Mouse (Mus musculus) ovary, adult 18-20 months (tissue): ENCODE results near the gene Flt3l.
"Not testable (repeated sequence)": the region's sequence is repeated elsewhere in the genome, so short reads cannot be mapped to it uniquely, and the experiment has no call there.

Experiments used
- DNase-seq: peaks from one replicate; pipeline ENCODE4 v3.0.0; 2022; ENCODE audit warnings: low spot score, mixed read lengths

Gene Flt3l

DNA sequence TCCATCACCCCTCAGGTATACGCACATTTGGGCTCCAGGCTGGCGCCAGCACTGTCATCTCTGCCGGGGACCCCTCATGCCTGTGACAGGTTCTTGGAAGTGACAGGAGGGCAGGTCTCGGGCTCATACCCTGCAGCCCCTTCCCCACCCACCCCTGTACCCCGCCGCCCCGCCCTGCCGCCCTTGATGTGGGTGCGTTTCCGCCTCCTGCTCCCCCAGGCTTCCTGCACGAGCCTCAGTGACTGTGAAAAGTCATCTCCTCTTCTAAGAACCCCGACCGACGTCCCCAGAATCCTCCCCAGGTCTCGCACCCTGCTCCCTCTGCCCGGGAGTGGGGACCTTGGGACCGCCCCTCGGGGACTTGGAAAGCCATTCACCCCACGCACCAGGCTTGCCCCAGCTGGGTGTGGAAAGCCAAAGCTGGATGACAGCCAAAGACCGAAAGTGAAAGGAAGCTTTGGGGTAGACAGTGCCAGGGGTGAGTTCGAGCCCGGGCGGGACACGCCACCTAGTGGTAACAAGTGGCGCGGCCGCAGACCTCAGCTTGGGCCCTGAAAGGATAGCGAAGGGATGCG is at the start of gene Flt3l, which contains the start of gene Gm45713:
Gene Flt3l (minus strand): TSS at position 440 of the 575 bp plus-strand sequence.
Gene Gm45713 (minus strand): TSS at position 239 of the 575 bp plus-strand sequence.
- peak; percentile 84 for DNase-seq

- no peak for DNase-seq
Measured at GRCm38 (mm10) chr7:45185921-45186320, 49.7 kb upstream of the Flt3l start.

GRCm38 (mm10) chr7:45183672-45184071 is 47.4 kb upstream of the Flt3l start:
- no peak for DNase-seq

DNA sequence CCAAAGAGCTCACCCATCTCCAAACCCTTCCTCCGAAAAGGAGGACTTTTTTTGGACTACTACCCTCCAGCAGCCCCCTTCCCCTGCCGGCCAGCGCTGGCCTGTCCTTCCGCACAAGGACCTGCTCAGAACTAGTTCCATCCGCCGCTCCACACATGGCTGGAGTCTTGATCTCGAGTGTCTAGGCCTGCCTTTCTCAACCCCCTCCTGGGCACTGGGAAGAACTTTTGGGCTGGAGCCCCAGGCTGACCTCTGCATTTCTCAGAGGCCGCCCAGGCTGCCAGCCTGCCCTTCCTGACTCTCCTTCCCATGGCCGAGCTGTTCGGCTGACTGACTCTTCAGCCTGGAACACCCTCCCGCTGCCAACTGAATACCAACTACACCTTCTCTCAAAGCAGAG is 46.4 kb upstream of the Flt3l start:
- no peak for DNase-seq

GRCm38 (mm10) chr7:45182199-45182601 is 46.0 kb upstream of the Flt3l start:
- DNase-seq, result peak; percentile 82

DNA sequence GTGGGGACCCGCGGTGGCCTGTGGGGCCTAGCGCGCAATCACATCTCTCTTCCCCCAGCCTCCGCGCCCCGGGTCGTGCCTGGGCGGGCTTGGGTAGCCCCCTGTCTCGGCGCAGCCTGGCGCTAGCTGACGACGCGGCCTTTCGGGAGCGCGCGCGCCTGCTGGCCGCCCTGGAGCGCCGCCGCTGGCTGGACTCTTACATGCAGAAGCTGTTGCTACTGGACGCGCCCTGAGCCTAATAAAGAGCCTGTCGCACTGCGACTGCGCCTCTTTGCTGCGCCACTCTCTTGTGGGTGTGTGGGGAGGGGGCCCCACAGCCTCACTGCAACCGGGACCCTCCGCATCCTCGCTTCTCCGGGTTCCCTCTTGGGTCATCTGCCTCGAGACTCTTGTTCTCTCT is 45.3 kb upstream of the Flt3l start:
- no peak for DNase-seq

DNA sequence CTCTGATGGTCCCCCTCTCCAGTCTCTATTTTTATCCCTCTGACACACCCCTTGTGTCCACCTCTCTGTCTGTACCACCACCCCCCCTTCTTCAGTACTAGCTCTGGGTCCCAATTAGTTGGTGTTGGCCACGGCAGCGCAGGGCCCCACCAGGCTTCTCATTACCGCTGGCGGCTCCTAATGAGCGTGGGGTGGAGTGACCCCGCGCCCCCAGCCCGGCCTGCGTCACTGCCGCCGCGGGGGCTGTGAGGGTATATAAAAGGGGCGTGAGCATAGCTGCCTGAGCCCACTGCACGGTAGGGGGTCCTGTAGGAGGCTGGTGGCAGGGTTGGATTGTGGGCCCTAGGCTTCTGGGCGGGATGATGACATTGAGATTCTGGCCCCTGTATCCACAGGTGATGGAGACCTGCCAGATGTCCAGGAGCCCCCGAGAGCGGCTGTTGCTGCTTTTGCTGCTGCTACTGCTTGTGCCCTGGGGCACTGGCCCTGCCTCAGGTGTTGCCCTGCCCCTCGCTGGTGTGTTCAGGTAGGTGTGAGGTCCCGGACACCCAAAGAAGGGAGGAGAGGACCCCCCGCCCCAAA is 44.8 kb upstream of the Flt3l start, which contains the start of gene Pth2:
Gene Pth2 (plus strand): TSS at position 100 of the 582 bp plus-strand sequence.
- DNase-seq, result no peak

DNA sequence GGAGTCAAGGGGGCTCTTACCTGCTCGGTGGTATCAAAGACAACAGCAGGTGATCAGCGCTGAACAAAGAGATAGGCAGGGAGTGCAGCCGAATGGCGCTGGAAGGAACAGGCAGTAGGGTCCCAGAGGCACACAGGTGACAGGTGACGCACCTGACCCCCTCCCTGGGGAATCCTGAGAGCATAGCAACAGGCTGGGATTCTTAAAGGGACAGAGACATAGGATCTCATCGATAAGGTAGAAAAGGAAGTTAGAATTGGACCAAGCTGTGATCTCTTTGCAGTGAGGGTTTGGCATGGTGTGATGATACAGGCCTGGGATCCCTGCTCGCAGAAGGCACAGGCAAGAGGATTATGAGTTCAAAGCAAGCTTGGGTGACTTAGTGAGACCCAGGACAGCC is 43.2 kb upstream of the Flt3l start, which contains the start of gene Gfy:
Gene Gfy (minus strand): TSS at position 101 of the 400 bp plus-strand sequence.
- no peak for DNase-seq

DNA sequence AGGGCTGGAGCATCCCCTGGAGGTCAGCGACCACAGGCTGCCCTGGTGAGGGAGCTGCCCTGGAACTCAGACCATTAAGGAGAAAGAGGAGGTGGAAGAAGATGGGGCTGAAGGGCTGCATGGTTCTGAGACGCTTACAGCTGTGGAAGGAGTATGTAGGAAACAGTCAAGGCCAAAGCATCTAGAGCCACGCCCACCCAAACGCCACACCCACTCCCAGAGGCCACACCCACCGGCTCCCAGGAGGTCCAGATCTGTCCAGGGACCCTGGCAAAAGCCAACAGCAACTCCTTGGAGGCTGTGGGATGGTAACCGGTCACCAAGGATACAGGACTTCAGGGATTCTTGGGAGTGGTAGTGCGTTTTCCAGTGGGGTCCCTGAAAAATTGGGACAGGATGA is 42.3 kb upstream of the Flt3l start:
- no peak for DNase-seq

DNA sequence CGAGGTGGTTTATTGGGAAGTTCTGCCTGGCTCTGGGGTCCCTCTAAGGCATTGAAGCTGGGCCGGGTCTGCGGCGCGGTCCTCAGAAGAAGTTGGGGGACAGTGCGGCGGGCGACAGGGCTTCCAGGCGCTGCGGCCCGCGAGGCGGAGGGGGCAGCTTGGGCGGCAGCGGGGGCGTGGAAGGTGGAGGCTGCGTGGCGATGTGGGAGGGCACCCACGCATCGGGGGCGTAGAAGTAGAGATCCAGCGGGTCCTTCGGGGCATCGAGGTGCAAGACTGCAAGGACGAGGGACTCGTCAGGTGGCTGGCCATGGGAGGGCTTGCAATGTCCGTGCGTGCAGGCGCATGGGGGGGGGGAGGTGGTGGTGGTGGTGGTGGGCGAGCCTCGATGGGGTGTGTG is 40.1 kb upstream of the Flt3l start:
- DNase-seq, result no peak

GRCm38 (mm10) chr7:45175929-45176328 is 39.7 kb upstream of the Flt3l start:
- DNase-seq, result no peak

- no peak for DNase-seq
Measured at GRCm38 (mm10) chr7:45175398-45175797, 39.2 kb upstream of the Flt3l start.

DNA sequence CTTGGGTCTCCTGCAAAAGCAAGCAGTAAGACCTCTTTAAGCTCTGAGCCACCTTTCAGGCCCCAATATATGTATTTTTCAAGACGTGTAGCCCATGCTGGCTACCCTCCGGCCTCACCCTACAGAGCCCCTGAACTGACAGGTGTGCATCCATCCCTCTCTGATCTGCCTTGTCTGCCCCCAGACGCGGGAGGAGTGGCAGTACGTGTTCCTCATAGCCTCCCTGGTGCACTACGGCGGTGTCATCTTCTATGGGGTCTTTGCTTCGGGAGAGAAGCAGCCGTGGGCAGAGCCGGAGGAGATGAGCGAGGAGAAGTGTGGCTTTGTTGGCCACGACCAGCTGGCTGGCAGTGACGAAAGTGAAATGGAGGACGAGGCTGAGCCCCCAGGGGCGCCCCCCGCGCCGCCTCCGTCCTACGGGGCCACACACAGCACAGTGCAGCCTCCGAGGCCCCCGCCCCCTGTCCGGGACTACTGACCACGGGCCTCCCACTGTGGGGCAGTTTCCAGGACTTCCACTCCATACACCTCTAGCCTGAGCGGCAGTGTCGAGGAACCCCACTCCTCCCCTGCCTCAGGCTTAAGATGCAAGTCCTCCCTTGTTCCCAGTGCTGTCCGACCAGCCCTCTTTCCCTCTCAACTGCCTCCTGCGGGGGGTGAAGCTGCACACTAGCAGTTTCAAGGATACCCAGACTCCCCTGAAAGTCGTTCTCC is 38.5 kb upstream of the Flt3l start:
- no peak for DNase-seq

DNA sequence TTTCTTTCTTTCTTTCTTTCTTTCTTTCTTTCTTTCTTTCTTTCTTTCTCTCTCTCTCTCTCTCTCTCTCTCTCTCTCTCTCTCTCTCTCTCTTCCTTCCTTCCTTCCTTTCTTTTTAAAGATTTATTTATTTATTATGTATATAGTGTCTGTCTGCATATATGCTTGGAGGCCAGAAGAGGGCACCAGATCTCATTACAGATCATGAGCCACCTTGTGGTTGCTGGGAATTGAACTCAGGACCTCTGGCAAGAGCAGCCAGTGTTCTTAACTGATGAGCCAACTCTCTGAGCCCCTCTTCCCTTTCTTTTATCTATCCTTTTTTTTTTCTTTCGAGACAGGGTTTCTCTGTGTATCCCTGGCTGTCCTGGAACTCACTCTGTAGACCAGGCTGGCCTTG is 37.5 kb upstream of the Flt3l start:
- DNase-seq, result not testable (repeated sequence)

GRCm38 (mm10) chr7:45172974-45173373 is 36.7 kb upstream of the Flt3l start:
- DNase-seq, result no peak

GRCm38 (mm10) chr7:45169495-45169894 is 33.3 kb upstream of the Flt3l start:
- no peak for DNase-seq

DNA sequence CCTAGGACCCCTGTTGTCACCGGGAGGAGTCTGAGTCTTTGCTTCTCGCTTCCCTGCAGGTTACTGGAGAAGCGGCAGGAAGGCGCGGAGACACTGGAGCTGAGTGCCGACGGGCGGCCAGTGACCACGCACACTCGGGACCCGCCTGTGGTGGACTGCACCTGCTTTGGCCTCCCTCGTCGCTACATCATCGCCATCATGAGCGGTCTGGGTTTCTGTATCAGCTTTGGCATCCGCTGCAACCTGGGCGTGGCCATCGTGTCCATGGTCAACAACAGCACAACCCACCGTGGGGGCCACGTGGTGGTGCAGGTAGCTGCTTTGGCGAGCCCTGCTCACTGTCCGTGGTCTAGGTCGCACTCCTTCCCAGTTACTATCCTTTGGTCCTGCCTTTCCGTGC is 32.4 kb upstream of the Flt3l start:
- no peak for DNase-seq

DNA sequence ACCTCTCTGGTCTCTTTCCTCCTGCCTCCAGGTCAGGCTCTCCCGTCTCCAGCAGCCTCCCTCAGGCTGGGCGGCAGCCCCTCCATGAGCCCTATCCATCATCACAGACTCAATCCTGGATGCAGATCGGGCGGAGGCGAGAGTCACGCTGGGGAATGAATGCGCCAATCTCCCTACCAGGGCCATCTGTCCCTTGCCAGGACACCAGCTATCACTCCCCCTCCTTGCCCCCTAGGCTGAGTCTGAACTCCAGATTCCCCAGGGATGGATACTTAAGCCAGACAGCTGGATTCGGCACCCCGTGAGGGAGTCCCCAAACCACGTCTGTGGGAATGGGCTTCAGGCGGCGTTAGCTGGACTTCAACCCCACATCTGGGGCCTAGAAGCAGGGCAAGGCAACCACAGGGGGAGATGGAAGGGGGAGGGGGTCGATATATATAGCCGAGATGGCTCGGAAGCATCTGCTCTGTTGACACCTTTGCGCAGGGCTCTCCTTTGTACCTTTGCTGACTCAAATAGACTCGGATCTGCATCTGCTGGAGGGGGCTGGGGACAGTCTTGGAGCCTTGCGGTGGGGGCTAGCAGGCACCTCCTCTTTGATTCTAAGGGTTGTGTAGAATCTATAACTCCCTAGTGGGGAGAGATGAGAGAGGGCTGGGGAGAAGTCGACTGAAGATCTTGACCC is 31.7 kb upstream of the Flt3l start:
- DNase-seq, result no peak

DNA sequence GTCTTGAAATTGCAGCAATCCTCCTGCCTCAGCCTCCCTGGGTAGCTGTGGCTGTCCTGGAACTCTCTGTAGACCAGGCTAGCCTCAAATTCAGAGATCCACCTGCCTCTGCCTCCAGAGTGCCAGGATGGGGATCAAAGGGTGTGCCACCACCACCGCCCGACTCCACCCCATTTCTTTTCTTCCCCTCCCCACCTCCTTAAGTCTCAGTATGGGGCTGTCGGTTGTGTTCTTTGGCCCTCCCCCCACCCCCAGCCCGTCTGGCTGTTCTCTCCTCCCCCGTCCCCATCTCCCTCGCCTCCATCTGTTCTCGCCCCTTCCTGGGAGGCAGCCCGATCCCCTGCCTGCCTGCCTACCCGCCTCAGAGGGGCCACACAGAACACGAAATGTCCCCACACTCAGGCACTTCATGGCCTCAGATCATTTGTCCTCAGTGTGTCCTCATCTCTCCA is 30.7 kb upstream of the Flt3l start:
- DNase-seq, result no peak

DNA sequence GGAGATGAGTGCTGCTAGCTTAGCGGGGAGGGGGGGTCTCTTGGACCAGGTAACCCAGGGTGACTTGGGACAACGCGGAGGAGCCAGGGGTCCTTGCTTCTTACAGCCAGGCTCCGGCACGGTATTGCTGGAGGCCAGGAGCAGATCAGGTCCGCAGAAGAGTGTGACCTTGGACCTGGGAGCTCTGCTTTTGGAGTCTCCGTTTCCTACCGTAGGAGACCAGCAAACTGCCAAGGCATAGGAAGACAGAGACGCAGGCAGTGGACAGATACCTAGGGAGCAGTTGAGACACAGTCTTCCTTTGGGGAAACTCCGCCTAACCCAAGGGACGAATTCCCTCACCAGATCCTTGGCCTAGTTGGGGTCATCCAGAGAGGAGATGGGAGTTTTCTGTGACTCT is 29.5 kb upstream of the Flt3l start:
- DNase-seq, result no peak

DNA sequence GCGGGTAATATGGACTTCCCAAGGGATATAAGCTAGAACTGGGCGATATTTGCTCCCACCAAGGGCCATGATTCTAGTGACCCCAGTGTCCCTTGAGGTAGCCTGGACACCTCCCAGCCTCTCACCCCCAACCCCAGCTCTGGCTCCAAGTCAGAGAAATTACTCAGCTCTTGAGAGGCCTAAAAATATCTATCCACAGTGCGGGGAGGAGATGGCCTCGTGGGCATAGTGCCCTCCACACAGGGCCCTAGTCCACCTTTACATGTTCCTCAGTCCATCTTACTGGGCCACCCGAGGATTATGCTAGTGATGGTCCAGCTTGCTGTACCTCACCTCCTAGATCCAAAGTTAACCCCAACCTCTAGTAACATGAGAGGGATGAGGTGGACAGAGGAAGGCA is 28.6 kb upstream of the Flt3l start:
- no peak for DNase-seq

DNA sequence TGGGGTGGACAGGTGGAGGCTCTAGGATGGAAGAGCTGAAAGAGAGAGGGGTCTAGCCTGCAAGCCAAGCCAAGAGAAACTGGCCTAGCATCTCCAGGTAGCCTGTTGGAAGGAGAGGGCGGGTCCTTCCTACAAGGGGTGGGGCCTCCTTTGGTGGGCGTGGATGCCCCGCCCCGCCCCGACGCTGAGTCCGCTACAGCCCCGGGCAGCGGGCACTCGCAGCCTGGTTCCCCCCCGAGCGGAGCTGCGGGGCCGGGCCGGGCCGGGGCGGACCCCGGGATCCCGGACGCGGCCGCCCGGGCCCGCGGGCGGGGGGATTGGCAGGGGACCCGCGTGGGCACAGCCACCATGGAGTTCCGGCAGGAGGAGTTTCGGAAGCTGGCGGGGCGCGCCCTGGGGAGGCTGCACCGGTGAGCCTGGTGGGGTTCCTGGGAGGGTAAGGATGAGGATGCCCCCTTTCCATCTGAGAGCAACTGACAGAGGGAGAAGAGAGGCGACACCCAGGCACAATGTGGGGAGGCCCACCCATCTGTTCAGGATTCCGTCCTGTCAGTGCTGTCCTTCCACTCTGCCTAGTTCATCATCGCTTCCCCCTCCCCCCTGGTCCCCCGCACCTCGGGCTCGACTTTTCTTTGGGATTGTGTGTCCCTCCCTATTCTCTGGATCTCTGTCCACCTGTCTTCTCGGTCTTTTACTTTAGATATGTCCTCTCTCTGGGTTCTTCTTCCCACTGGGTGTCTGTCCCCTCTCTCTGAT is 27.7 kb upstream of the Flt3l start, which contains the start of gene Slc17a7:
Gene Slc17a7 (plus strand): TSS at position 215 of the 756 bp plus-strand sequence.
- DNase-seq, result no peak
